Mouse (Mus musculus): ENCODE measurements around the gene Fcna.

Gene Fcna

GRCm38 (mm10) chr2:25577951-25578795 lies 49.7 kb downstream of the Fcna start:
- peak in 1 of 2 experiments; percentile 29 for DNase-seq

GRCm38 (mm10) chr2:25576965-25577891 lies 50.6 kb downstream of the Fcna start:
- peak in 1 of 2 experiments; percentile 25 for DNase-seq

GRCm38 (mm10) chr2:25576028-25576850 lies 51.6 kb downstream of the Fcna start:
- DNase-seq = no peak

- peak; percentile 62 to 70 for DNase-seq
These were observed 52.3 kb downstream of the Fcna start for GRCm38 (mm10) chr2:25575432-25576027.

All from thymus, postnatal 36 days (tissue).